Mouse (Mus musculus): ENCODE data around the gene Ago4. TPM values are rescaled to one million over a fixed set of nuclear protein-coding genes. Genes with fewer than 3 reads are reported as not detected.

The Ago4 gene
- polyA plus RNA-seq, 1 experiment, result 1.1 TPM

- no peak for DNase-seq
- TF ChIP-seq CTCF (conservative IDR thresholded peaks at IDR 0.05; ENCODE audit: insufficient read depth, insufficient read length, low read depth, low read length), result no peak
- WGBS, result 74% methylated on average over 6 of the region's 6 CpGs
Measured at GRCm38 (mm10) chr4:126502141-126502976, 30.9 kb downstream of the Ago4 start.

GRCm38 (mm10) chr4:126498601-126499000 is 34.7 kb downstream of the Ago4 start:
- Histone ChIP-seq H3K4me3 (ENCODE audit: insufficient read depth, low read depth, low read length) (no peak overlapping the region), H3K27ac (ENCODE audit: insufficient read depth, low read depth, low read length) (no peak overlapping the region), H3K36me3 (ENCODE audit: control insufficient read depth, insufficient read depth, low read length) (no peaks in the 10 kb centered on the region), H3K27me3 (replicated peaks; ENCODE audit: control insufficient read depth, insufficient read depth, low read length) (no peaks in the 10 kb centered on the region), H3K4me1 (ENCODE audit: control insufficient read depth, insufficient read depth, low read length) (no peaks in the 10 kb centered on the region)
- 83% methylated on average over 1 of the region's 1 CpGs for WGBS
- TF ChIP-seq POLR2A (IDR thresholded peaks at IDR 0.05; ENCODE audit: low read depth, low read length) (no peak), CTCF (conservative IDR thresholded peaks at IDR 0.05; ENCODE audit: insufficient read depth, insufficient read length, low read depth, low read length) (no peak)
- DNase-seq, result no peak

More at GRCm38 (mm10) chr4:126502141-126502976, 30.9 kb downstream of the Ago4 start:
- H3K36me3 ChIP-seq (ENCODE audit: control insufficient read depth, insufficient read depth, low read length), result no peaks in the 10 kb centered on the region; the same call in 1 of the 2 replicates
- no peaks in the 10 kb centered on the region for H3K27me3 ChIP-seq (replicated peaks; ENCODE audit: control insufficient read depth, insufficient read depth, low read length)
- H3K27ac ChIP-seq (ENCODE audit: insufficient read depth, low read depth, low read length), result no peak overlapping the region
- no peaks in the 10 kb centered on the region for H3K4me1 ChIP-seq (ENCODE audit: control insufficient read depth, insufficient read depth, low read length)
- no peak overlapping the region for H3K4me3 ChIP-seq (ENCODE audit: insufficient read depth, low read depth, low read length)

GRCm38 (mm10) chr4:126496963-126497362 is 36.3 kb downstream of the Ago4 start:
- peak; percentile 54 for DNase-seq
- Histone ChIP-seq H3K4me1 (ENCODE audit: control insufficient read depth, insufficient read depth, low read length) (no peaks in the 10 kb centered on the region), H3K4me3 (ENCODE audit: insufficient read depth, low read depth, low read length) (no peak overlapping the region), H3K36me3 (ENCODE audit: control insufficient read depth, insufficient read depth, low read length) (no peaks in the 10 kb centered on the region), H3K27me3 (replicated peaks; ENCODE audit: control insufficient read depth, insufficient read depth, low read length) (no peaks in the 10 kb centered on the region), H3K27ac (ENCODE audit: insufficient read depth, low read depth, low read length) (no peak overlapping the region; the same call in 1 of the 2 replicates)
- 43% methylated on average over 2 of the region's 2 CpGs for WGBS
- TF ChIP-seq CTCF (conservative IDR thresholded peaks at IDR 0.05; ENCODE audit: insufficient read depth, insufficient read length, low read depth, low read length) (no peak), POLR2A (IDR thresholded peaks at IDR 0.05; ENCODE audit: low read depth, low read length) (no peak)

GRCm38 (mm10) chr4:126495942-126496790 is 37.1 kb downstream of the Ago4 start:
- no peaks in the 10 kb centered on the region for H3K4me1 ChIP-seq (ENCODE audit: control insufficient read depth, insufficient read depth, low read length)
- no peaks in the 10 kb centered on the region for H3K27me3 ChIP-seq (replicated peaks; ENCODE audit: control insufficient read depth, insufficient read depth, low read length)
- WGBS, result 57% methylated on average over 5 of the region's 5 CpGs
- no peak overlapping the region for H3K4me3 ChIP-seq (ENCODE audit: insufficient read depth, low read depth, low read length)
- DNase-seq, result peak; percentile 8
- peak overlapping the region; percentile 41 for H3K27ac ChIP-seq (ENCODE audit: insufficient read depth, low read depth, low read length)
- no peaks in the 10 kb centered on the region for H3K36me3 ChIP-seq (ENCODE audit: control insufficient read depth, insufficient read depth, low read length)
- no peak for TF ChIP-seq POLR2A (IDR thresholded peaks at IDR 0.05; ENCODE audit: low read depth, low read length)
- TF ChIP-seq CTCF (conservative IDR thresholded peaks at IDR 0.05; ENCODE audit: insufficient read depth, insufficient read length, low read depth, low read length), result no peak

GRCm38 (mm10) chr4:126495453-126495852 is 37.8 kb downstream of the Ago4 start:
- 69% methylated on average over 5 of the region's 5 CpGs for WGBS
- TF ChIP-seq POLR2A (IDR thresholded peaks at IDR 0.05; ENCODE audit: low read depth, low read length) (no peak), CTCF (conservative IDR thresholded peaks at IDR 0.05; ENCODE audit: insufficient read depth, insufficient read length, low read depth, low read length) (no peak)
- H3K27ac ChIP-seq (ENCODE audit: insufficient read depth, low read depth, low read length), result no peak overlapping the region

GRCm38 (mm10) chr4:126493416-126493815 is 39.9 kb downstream of the Ago4 start:
- H3K36me3 ChIP-seq (ENCODE audit: control insufficient read depth, insufficient read depth, low read length), result no peaks in the 10 kb centered on the region
- H3K4me3 ChIP-seq (ENCODE audit: insufficient read depth, low read depth, low read length), result no peak overlapping the region
- WGBS, result 88% methylated on average over 4 of the region's 4 CpGs
- no peaks in the 10 kb centered on the region for H3K27me3 ChIP-seq (replicated peaks; ENCODE audit: control insufficient read depth, insufficient read depth, low read length)
- H3K4me1 ChIP-seq (ENCODE audit: control insufficient read depth, insufficient read depth, low read length), result no peaks in the 10 kb centered on the region
- no peak overlapping the region for H3K27ac ChIP-seq (ENCODE audit: insufficient read depth, low read depth, low read length)
- no peak for TF ChIP-seq POLR2A (IDR thresholded peaks at IDR 0.05; ENCODE audit: low read depth, low read length)
- DNase-seq, result no peak

More at GRCm38 (mm10) chr4:126495453-126495852, 37.8 kb downstream of the Ago4 start:
- Histone ChIP-seq H3K4me3 (ENCODE audit: insufficient read depth, low read depth, low read length) (no peak overlapping the region), H3K4me1 (ENCODE audit: control insufficient read depth, insufficient read depth, low read length) (no peaks in the 10 kb centered on the region), H3K36me3 (ENCODE audit: control insufficient read depth, insufficient read depth, low read length) (no peaks in the 10 kb centered on the region), H3K27me3 (replicated peaks; ENCODE audit: control insufficient read depth, insufficient read depth, low read length) (no peaks in the 10 kb centered on the region)
- no peak for DNase-seq

GRCm38 (mm10) chr4:126491977-126492376 is 41.3 kb downstream of the Ago4 start:
- Histone ChIP-seq H3K27me3 (replicated peaks; ENCODE audit: control insufficient read depth, insufficient read depth, low read length) (no peaks in the 10 kb centered on the region), H3K27ac (ENCODE audit: insufficient read depth, low read depth, low read length) (no peak overlapping the region), H3K4me3 (ENCODE audit: insufficient read depth, low read depth, low read length) (no peak overlapping the region), H3K36me3 (ENCODE audit: control insufficient read depth, insufficient read depth, low read length) (no peaks in the 10 kb centered on the region), H3K4me1 (ENCODE audit: control insufficient read depth, insufficient read depth, low read length) (no peaks in the 10 kb centered on the region)
- WGBS, result 45% methylated on average over 5 of the region's 5 CpGs
- TF ChIP-seq POLR2A (IDR thresholded peaks at IDR 0.05; ENCODE audit: low read depth, low read length) (no peak), CTCF (conservative IDR thresholded peaks at IDR 0.05; ENCODE audit: insufficient read depth, insufficient read length, low read depth, low read length) (no peak)
- DNase-seq, result no peak
